Mouse (Mus musculus) embryonic fibroblast, embryonic 13.5 days (primary cell): ENCODE measurements at regions not wholly inside any gene's neighbourhood (a gene's known extent, or its start where the extent isn't known, plus 50 kb on each side); places are given as distances from the start of the nearest gene placed in this dataset.

Experiments
- H3K27ac ChIP-seq: 2 replicates; pipeline ENCODE4 v1.5.1; 2012; ENCODE audit warnings: low read length, control low read depth, inconsistent platforms; ENCODE audit not compliant: insufficient read depth
- H3K4me1 ChIP-seq: 2 replicates; pipeline ENCODE4 v1.6.1; 2011; ENCODE audit warnings: low read length; ENCODE audit not compliant: control insufficient read depth, insufficient read depth
- H3K4me3 ChIP-seq: 2 replicates; pipeline ENCODE4 v1.5.1; 2011; ENCODE audit warnings: mild to moderate bottlenecking, control low read depth, low read length; ENCODE audit not compliant: insufficient read depth
- CTCF ChIP-seq: IDR thresholded peaks from 2 replicates; pipeline ENCODE4 v1.5.1; 2011; ENCODE audit warnings: mild to moderate bottlenecking, control low read depth, low read length, moderate library complexity, borderline replicate concordance; ENCODE audit not compliant: insufficient read depth
- POLR2A ChIP-seq: IDR thresholded peaks from 2 replicates; pipeline ENCODE4 v1.6.1; 2011; ENCODE audit warnings: low read depth, mild to moderate bottlenecking, control low read depth, low read length, moderate library complexity

DNA sequence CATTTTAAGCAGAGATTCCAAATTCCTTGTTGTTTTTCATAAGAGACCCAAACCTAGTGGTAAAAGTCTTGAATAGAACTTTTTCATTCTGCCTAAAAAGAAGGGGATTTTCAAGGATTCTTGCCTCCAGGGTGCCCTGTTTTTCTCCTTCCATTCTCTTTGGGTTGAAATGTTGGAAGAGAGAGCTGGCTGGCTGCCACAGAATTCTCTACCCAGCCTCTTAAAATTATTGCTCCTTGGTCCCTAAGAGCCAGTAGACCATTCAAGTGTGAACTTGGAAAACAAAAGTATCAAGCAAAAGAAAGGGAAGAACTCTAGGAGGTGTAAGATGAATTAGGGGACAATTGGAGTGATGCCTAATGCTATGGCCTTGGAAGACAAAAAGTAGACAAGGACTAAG is 200.2 kb upstream of the Pappa start:
- H3K4me3 ChIP-seq, result no peak overlapping the region
- H3K4me1 ChIP-seq, result no peaks in the 10 kb centered on the region; the same call in 1 of the 2 replicates
- TF ChIP-seq CTCF, result no peak
- no peak for TF ChIP-seq POLR2A
- peak overlapping the region; percentile 68 for H3K27ac ChIP-seq

GRCm38 (mm10) chr4:64928553-64928952 is 195.4 kb upstream of the Pappa start:
- no peak overlapping the region for H3K27ac ChIP-seq
- H3K4me1 ChIP-seq, result no peaks in the 10 kb centered on the region; the same call in 1 of the 2 replicates
- TF ChIP-seq POLR2A (no peak), CTCF (no peak)
- no peak overlapping the region for H3K4me3 ChIP-seq

DNA sequence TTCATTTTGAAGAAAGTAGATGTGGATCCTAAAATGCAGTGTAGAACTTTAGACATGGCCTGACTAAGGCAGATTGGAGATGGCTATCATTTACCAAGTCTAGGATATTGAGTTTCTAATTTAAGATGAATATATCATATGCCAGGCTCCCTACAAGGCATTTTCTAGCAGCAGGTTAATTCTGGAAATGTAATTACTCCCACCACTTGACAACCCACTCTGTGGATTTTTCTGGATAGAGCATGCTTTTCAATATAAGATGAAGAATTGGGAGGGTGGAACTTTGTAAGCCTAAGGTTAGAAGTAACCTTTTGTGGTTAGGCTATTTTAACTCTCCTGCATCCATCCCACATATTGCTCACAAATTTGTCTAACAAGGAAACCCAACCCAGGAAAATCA is 178.4 kb upstream of the Pappa start:
- Histone ChIP-seq H3K4me1 (peaks cover 3% of the 10 kb centered on the region; the same call in 1 of the 2 replicates), H3K4me3 (no peak overlapping the region)
- no peak for TF ChIP-seq POLR2A
- TF ChIP-seq CTCF, result no peak

DNA sequence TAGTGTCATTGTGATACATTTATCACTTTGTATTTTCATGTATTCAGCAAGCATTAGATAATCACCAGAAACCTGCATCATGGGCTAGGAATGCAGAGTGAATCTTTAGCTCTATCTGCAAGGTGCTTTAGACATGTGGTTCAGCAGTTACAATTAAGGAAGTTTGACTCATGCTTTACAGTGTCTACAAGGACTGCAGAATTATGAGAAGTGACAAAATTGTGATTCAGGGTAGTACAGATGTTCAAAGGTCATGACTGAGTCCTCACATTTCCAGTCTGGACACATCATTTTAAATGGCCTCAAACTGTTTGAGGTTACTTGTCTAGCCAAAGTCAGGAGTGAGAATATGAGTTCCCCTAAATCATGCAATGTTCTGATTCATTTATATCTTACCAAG is 171.3 kb upstream of the Pappa start:
- Histone ChIP-seq H3K4me3 (no peak overlapping the region), H3K4me1 (no peaks in the 10 kb centered on the region; the same call in 1 of the 2 replicates), H3K27ac (peak overlapping the region; percentile 89; the same call in 1 of the 2 replicates)
- TF ChIP-seq CTCF (no peak), POLR2A (no peak)

More for the DNA sequence above, 178.4 kb upstream of the Pappa start:
- peak overlapping the region; percentile 82; the same call in 1 of the 2 replicates for H3K27ac ChIP-seq

DNA sequence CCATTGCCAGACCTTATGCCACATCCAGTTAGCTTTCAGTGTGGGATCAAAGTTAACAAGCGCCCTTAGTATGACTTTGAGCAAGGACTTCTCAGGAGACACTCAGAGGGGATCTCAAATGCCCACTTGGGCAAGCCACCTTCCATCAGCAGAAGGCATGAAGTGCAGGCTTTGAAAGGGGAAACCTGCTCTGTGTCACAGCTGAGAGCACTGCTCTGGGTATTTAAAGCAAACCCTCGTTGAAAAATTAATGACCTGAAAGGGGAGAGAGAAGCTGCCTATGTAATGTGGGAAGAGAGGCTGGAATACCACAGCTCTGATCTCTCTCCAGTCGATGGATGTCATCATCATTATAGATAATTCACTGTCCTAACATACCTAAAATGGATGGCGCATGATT is 165.1 kb upstream of the Pappa start:
- no peak overlapping the region for H3K4me3 ChIP-seq
- TF ChIP-seq CTCF (no peak), POLR2A (no peak)

DNA sequence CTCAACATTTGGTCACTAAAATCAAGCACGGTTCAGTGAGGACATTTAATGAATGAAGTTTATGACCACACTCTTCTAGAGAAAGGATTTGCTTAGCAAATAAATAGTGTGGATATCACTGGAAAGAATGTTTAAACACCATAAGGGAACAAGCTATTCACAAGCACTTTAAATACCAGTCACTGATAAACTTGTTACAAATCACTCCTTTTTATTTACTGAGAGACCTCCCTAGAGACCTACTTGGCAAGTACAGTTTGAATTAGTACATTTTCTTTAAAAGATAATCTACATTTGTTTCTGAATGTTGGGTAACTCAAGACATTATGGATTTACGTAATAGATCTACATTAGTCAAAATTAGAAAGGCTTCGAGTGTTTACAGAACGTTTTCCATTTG is 162.2 kb upstream of the Pappa start:
- Histone ChIP-seq H3K27ac (no peak overlapping the region), H3K4me1 (no peaks in the 10 kb centered on the region), H3K4me3 (no peak overlapping the region)
- no peak for TF ChIP-seq POLR2A
- TF ChIP-seq CTCF, result no peak

More for the DNA sequence above, 165.1 kb upstream of the Pappa start:
- H3K4me1 ChIP-seq, result no peaks in the 10 kb centered on the region
- H3K27ac ChIP-seq, result no peak overlapping the region
